Mouse (Mus musculus): ENCODE results near the gene Gstt2. TPM values are rescaled to one million over a fixed set of nuclear protein-coding genes. Genes with fewer than 3 reads are reported as not detected.
A peak's percentile ranks its signal among the peaks of the same experiment; 100 is the strongest.
"Not testable (repeated sequence)": the region's sequence is repeated elsewhere in the genome, so short reads cannot be mapped to it uniquely, and the experiment has no call there.

The Gstt2 gene
- total RNA-seq, 2 experiments from 2014 or later = 3.5 to 4.0 TPM

GRCm38 (mm10) chr10:75856155-75856907 lies 19.1 kb upstream of the Gstt2 start:
- DNase-seq (ENCODE audit: low spot score in 2 of 2) = no peak

- DNase-seq (ENCODE audit: low spot score in 2 of 2) = no peak
Observed at GRCm38 (mm10) chr10:75855416-75855981, 18.3 kb upstream of the Gstt2 start.

GRCm38 (mm10) chr10:75854791-75855190 lies 17.6 kb upstream of the Gstt2 start:
- no peak for DNase-seq (ENCODE audit: low spot score in 2 of 2)

GRCm38 (mm10) chr10:75854096-75854495 lies 16.9 kb upstream of the Gstt2 start:
- no peak for DNase-seq (ENCODE audit: low spot score in 2 of 2)

- peak; percentile 78 to 90 for DNase-seq (ENCODE audit: low spot score in 2 of 2)
Observed at GRCm38 (mm10) chr10:75853452-75853851, 16.2 kb upstream of the Gstt2 start.

GRCm38 (mm10) chr10:75852539-75853125 lies 15.4 kb upstream of the Gstt2 start:
- no peak for DNase-seq (ENCODE audit: low spot score in 2 of 2)

GRCm38 (mm10) chr10:75851681-75852080 lies 14.5 kb upstream of the Gstt2 start:
- no peak for DNase-seq (ENCODE audit: low spot score in 2 of 2)

GRCm38 (mm10) chr10:75851076-75851475 lies 13.9 kb upstream of the Gstt2 start:
- DNase-seq (ENCODE audit: low spot score in 2 of 2) = no peak

GRCm38 (mm10) chr10:75848382-75848781 lies 11.2 kb upstream of the Gstt2 start:
- DNase-seq (ENCODE audit: low spot score in 2 of 2) = no peak

GRCm38 (mm10) chr10:75845306-75845930 lies 8.2 kb upstream of the Gstt2 start:
- no peak for DNase-seq (ENCODE audit: low spot score in 2 of 2)

- no peak for DNase-seq (ENCODE audit: low spot score in 2 of 2)
Observed at GRCm38 (mm10) chr10:75844800-75845199, 7.6 kb upstream of the Gstt2 start.

- DNase-seq (ENCODE audit: low spot score in 2 of 2) = not testable (repeated sequence)
Observed at GRCm38 (mm10) chr10:75843898-75844297, 6.7 kb upstream of the Gstt2 start.

- no peak for DNase-seq (ENCODE audit: low spot score in 2 of 2)
Observed at GRCm38 (mm10) chr10:75839092-75839491, 1.9 kb upstream of the Gstt2 start.

GRCm38 (mm10) chr10:75835761-75836531 lies 1.3 kb downstream of the Gstt2 start:
- DNase-seq (ENCODE audit: low spot score in 2 of 2) = no peak

- DNase-seq (ENCODE audit: low spot score in 2 of 2) = no peak
Observed at GRCm38 (mm10) chr10:75835307-75835706, 1.9 kb downstream of the Gstt2 start.

GRCm38 (mm10) chr10:75834721-75835120 lies 2.5 kb downstream of the Gstt2 start:
- no peak for DNase-seq (ENCODE audit: low spot score in 2 of 2)

- DNase-seq (ENCODE audit: low spot score in 2 of 2) = no peak
Observed at GRCm38 (mm10) chr10:75834250-75834649, 3.0 kb downstream of the Gstt2 start.

GRCm38 (mm10) chr10:75833456-75834080 lies 3.7 kb downstream of the Gstt2 start:
- DNase-seq (ENCODE audit: low spot score in 2 of 2) = no peak

GRCm38 (mm10) chr10:75832272-75832895 lies 4.8 kb downstream of the Gstt2 start:
- no peak for DNase-seq (ENCODE audit: low spot score in 2 of 2)

GRCm38 (mm10) chr10:75830275-75830670 lies 7.0 kb downstream of the Gstt2 start:
- no peak for DNase-seq (ENCODE audit: low spot score in 2 of 2)
